Mouse (Mus musculus): ENCODE measurements around the gene Clasrp. TPM values are rescaled to one million over a fixed set of nuclear protein-coding genes. Genes with fewer than 3 reads are reported as not detected.
A peak's percentile ranks its signal among the peaks of the same experiment; 100 is the strongest.

Clasrp gene
- polyA plus RNA-seq, 1 experiment from 2014 or later: 7.6 TPM

DNA sequence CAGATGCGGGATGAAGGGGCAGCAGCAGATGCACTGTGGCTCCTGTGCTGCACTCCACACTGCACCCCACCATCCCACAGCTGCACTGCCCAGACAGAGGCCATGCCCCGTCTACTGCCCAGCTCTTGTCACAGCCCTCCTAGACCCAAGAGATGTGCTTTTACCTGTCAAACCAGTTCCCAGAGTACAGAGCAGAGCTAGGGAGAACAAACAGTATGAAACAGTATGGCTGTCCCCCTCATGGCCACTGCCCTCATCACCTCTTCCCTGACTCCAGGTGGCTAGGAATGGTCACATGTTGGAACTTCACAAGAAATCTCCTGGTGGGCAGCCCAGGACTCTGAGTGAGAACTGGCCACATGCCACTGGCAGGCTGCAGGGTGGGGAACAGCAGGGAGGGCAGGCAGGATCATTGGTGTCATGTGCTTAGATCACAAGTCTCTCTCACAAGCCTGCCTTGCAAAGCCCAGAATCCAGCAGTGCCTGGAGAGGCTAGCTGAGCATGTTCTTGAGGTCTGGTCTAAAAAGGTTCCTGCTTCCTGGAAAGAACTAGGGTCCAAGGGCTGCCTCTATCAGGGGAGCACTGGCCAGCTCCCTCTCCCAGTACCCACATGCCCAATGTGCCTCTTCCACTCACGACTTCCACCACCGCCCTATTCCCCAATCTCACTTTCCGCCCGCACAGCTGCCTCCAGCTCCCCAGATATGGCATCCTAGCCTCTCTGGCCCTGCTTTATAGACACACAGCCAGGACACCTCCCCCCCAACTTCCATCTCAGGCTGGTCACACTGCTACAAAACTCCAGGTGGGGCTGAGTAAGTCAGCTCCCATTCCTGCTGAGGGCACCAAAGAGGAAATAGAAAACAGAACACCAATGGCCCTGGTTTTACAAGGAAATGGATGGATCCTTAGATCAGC is 46.0 kb downstream of the Clasrp start:
- TF ChIP-seq CTCF (IDR thresholded peaks at IDR 0.05; ENCODE audit: low read depth) (no peak), EP300 (IDR thresholded peaks at IDR 0.05; ENCODE audit: low read depth) (no peak)
- H3K36me3 ChIP-seq (replicated peaks; ENCODE audit: insufficient read depth, low read length): peaks cover 32% of the 10 kb centered on the region
- no peak; the same call in 1 of the 2 replicates for ATAC-seq
- no peaks in the 10 kb centered on the region for H3K9me3 ChIP-seq (ENCODE audit: low read length)
- no peak overlapping the region for H3K27ac ChIP-seq (ENCODE audit: low read depth)
- H3K4me3 ChIP-seq (ENCODE audit: low read depth, low read length): peak overlapping the region; percentile 99; the same call in 1 of the 2 replicates
- H3K27me3 ChIP-seq (ENCODE audit: insufficient read depth, low read length): no peaks in the 10 kb centered on the region
- 83% methylated on average over 6 of the region's 6 CpGs for WGBS (ENCODE audit: insufficient replicate concordance)
- H3K9ac ChIP-seq (replicated peaks): peak overlapping the region; percentile 27
- DNase-seq: no peak
- H3K4me2 ChIP-seq (ENCODE audit: low read depth, low read length): peak overlapping the region; percentile 95
- H3K4me1 ChIP-seq (ENCODE audit: insufficient read depth): peaks cover 35% of the 10 kb centered on the region

DNA sequence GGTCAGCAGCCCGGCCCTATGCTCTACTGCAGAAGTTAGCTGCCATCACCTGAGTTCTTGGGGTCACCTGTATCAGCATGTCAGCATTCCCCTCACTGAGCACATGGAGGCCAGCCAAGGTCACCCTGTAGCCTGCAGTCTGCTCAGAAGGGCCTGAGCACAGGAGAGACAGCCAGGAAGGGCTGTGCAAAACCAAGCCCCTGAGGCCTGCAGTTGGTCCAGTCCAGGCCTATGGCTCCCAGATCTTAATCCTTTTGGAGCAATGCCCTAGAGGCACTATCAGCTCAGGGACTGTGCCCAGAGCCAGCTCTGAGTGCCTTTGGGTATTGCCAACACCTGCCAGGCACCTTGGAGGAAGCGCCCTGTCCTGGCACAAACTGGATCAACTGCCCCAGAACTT is 47.2 kb downstream of the Clasrp start:
- no peak for DNase-seq
- no peak for ATAC-seq
- TF ChIP-seq EP300 (IDR thresholded peaks at IDR 0.05; ENCODE audit: low read depth) (no peak), CTCF (IDR thresholded peaks at IDR 0.05; ENCODE audit: low read depth) (no peak)
- H3K4me2 ChIP-seq (ENCODE audit: low read depth, low read length): no peak overlapping the region
- peaks cover 40% of the 10 kb centered on the region for H3K4me1 ChIP-seq (ENCODE audit: insufficient read depth)
- no peak overlapping the region; the same call in 1 of the 2 replicates for H3K9ac ChIP-seq (replicated peaks)
- no peak overlapping the region for H3K4me3 ChIP-seq (ENCODE audit: low read depth, low read length)
- peaks cover 33% of the 10 kb centered on the region for H3K36me3 ChIP-seq (replicated peaks; ENCODE audit: insufficient read depth, low read length)
- H3K27me3 ChIP-seq (ENCODE audit: insufficient read depth, low read length): no peaks in the 10 kb centered on the region
- no peaks in the 10 kb centered on the region for H3K9me3 ChIP-seq (ENCODE audit: low read length)
- 91% methylated on average over 2 of the region's 2 CpGs for WGBS (ENCODE audit: insufficient replicate concordance)
- H3K27ac ChIP-seq (ENCODE audit: low read depth): no peak overlapping the region

- H3K4me3 ChIP-seq (ENCODE audit: low read depth, low read length): no peak overlapping the region
- WGBS (ENCODE audit: insufficient replicate concordance): 100% methylated on average over 1 of the region's 1 CpGs
- no peak overlapping the region for H3K9ac ChIP-seq (replicated peaks)
- no peak for TF ChIP-seq CTCF (IDR thresholded peaks at IDR 0.05; ENCODE audit: low read depth)
- no peak for TF ChIP-seq EP300 (IDR thresholded peaks at IDR 0.05; ENCODE audit: low read depth)
- ATAC-seq: no peak
- H3K36me3 ChIP-seq (replicated peaks; ENCODE audit: insufficient read depth, low read length): peaks cover 33% of the 10 kb centered on the region
- DNase-seq: no peak
- peaks cover 27% of the 10 kb centered on the region for H3K4me1 ChIP-seq (ENCODE audit: insufficient read depth)
- H3K27me3 ChIP-seq (ENCODE audit: insufficient read depth, low read length): no peaks in the 10 kb centered on the region
- no peak overlapping the region for H3K4me2 ChIP-seq (ENCODE audit: low read depth, low read length)
- H3K27ac ChIP-seq (ENCODE audit: low read depth): no peak overlapping the region
- H3K9me3 ChIP-seq (ENCODE audit: low read length): no peaks in the 10 kb centered on the region
Observed at GRCm38 (mm10) chr7:19554168-19554567, 50.1 kb downstream of the Clasrp start.

DNA sequence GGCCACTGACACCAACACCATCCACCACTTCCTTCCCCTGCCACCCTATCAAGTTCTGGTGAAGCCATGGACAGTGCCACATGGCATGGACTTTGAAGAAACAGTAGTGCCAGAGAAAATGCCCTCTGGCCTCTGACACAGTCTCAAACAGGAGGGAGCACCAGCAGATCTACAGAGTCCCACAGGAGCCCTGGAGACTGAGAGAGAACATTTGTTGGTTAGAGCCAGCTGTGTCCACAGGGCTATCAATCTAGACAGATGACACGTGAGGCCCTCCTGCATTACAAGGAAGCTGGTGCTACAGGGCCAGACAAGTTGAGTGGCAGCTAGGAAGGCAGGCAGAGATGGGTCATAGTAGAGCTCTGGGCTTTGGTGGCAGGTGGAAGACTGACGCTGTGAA is 51.8 kb downstream of the Clasrp start:
- WGBS (ENCODE audit: insufficient replicate concordance): 37% methylated on average over 2 of the region's 2 CpGs
- peaks cover 32% of the 10 kb centered on the region for H3K4me1 ChIP-seq (ENCODE audit: insufficient read depth)
- no peak overlapping the region for H3K4me3 ChIP-seq (ENCODE audit: low read depth, low read length)
- peaks cover 22% of the 10 kb centered on the region for H3K36me3 ChIP-seq (replicated peaks; ENCODE audit: insufficient read depth, low read length)
- H3K9me3 ChIP-seq (ENCODE audit: low read length): no peaks in the 10 kb centered on the region
- H3K4me2 ChIP-seq (ENCODE audit: low read depth, low read length): no peak overlapping the region
- H3K27ac ChIP-seq (ENCODE audit: low read depth): no peak overlapping the region
- ATAC-seq (no peak), DNase-seq (no peak)
- no peak for TF ChIP-seq EP300 (IDR thresholded peaks at IDR 0.05; ENCODE audit: low read depth)
- no peak for TF ChIP-seq CTCF (IDR thresholded peaks at IDR 0.05; ENCODE audit: low read depth)
- 0 out of 2 replicates have a peak overlapping the region, but pooled peaks have one; percentile 11 for H3K9ac ChIP-seq (replicated peaks)
- no peaks in the 10 kb centered on the region for H3K27me3 ChIP-seq (ENCODE audit: insufficient read depth, low read length)

DNA sequence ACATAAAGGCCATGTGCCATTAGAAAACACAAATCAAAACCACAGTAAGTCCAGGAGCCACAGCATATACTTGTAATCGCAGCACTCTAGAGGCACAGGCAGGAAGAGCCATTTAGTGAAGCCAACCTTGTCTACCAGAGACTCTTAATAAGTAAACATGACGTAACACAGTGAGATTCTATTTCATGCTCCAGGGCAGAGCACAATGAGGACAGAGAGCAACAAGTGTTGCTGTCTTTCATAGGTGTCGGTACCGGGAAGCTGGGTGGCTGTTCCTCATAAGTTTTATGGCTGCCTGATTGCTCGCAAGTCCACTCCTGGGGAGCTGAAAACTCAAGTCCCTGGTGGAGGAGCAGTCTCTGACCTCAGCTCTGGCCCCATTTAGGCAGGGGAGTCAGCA is 52.7 kb downstream of the Clasrp start:
- Histone ChIP-seq H3K27ac (ENCODE audit: low read depth) (no peak overlapping the region), H3K9me3 (ENCODE audit: low read length) (no peaks in the 10 kb centered on the region), H3K27me3 (ENCODE audit: insufficient read depth, low read length) (no peaks in the 10 kb centered on the region), H3K4me3 (ENCODE audit: low read depth, low read length) (no peak overlapping the region), H3K4me2 (ENCODE audit: low read depth, low read length) (no peak overlapping the region), H3K36me3 (replicated peaks; ENCODE audit: insufficient read depth, low read length) (peaks cover 17% of the 10 kb centered on the region), H3K9ac (replicated peaks) (no peak overlapping the region), H3K4me1 (ENCODE audit: insufficient read depth) (peaks cover 37% of the 10 kb centered on the region)
- no peak for DNase-seq
- WGBS (ENCODE audit: insufficient replicate concordance): 70% methylated on average over 5 of the region's 5 CpGs
- ATAC-seq: peak; percentile 60
- TF ChIP-seq EP300 (IDR thresholded peaks at IDR 0.05; ENCODE audit: low read depth) (no peak), CTCF (IDR thresholded peaks at IDR 0.05; ENCODE audit: low read depth) (no peak)

DNA sequence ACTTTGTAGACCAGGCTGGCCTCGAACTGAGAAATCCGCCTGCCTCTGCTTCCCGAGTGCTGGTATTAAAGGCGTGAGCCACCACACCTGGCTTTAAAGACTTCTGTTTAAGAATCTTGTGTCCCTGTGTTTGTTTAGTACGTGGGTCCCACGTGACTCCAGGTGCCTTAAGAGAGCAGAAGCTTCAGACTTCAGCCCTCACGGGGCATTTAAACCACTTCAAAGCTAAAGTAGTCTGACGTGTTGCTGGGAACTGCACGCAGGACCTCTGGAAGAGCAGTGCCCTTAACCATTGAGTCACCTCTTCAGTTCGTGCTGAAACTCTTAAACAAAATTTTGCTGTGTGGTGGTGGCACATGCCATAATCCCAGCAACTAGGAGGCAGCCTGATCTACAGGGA is 54.9 kb downstream of the Clasrp start:
- no peak overlapping the region for H3K4me3 ChIP-seq (ENCODE audit: low read depth, low read length)
- DNase-seq: no peak
- H3K9me3 ChIP-seq (ENCODE audit: low read length): no peaks in the 10 kb centered on the region
- H3K9ac ChIP-seq (replicated peaks): no peak overlapping the region
- peaks cover 49% of the 10 kb centered on the region for H3K4me1 ChIP-seq (ENCODE audit: insufficient read depth)
- no peak overlapping the region for H3K4me2 ChIP-seq (ENCODE audit: low read depth, low read length)
- H3K36me3 ChIP-seq (replicated peaks; ENCODE audit: insufficient read depth, low read length): peaks cover 8% of the 10 kb centered on the region
- ATAC-seq: no peak
- 86% methylated on average over 10 of the region's 10 CpGs for WGBS (ENCODE audit: insufficient replicate concordance)
- TF ChIP-seq EP300 (IDR thresholded peaks at IDR 0.05; ENCODE audit: low read depth) (no peak), CTCF (IDR thresholded peaks at IDR 0.05; ENCODE audit: low read depth) (no peak)
- no peaks in the 10 kb centered on the region for H3K27me3 ChIP-seq (ENCODE audit: insufficient read depth, low read length)
- H3K27ac ChIP-seq (ENCODE audit: low read depth): no peak overlapping the region

All from liver, postnatal 0 days (tissue).